Mouse (Mus musculus) neural tube, embryonic 14.5 days (tissue): ENCODE data around the gene Farsa. TPM values are rescaled to one million over a fixed set of nuclear protein-coding genes. Genes with fewer than 3 reads are reported as not detected.
A peak's percentile ranks its signal among the peaks of the same experiment; 100 is the strongest.

Source experiments
- ATAC-seq: fragments of 200-750 bp; cut with Nextera tagmentation; 2 replicates; pipeline ENCODE4 v1.8.0; 2017; ENCODE audit warnings: low read depth, mild to moderate bottlenecking, moderate TSS enrichment, moderate library complexity
- H3K27ac ChIP-seq: fragments of 300-500 bp; sonication (generic); 2 replicates; pipeline ENCODE4 v1.5.1; 2014; ENCODE audit warnings: low read depth, mild to moderate bottlenecking, control low read depth, low read length, moderate library complexity, mixed read lengths
- H3K27me3 ChIP-seq: fragments of 300-500 bp; sonication (generic); 2 replicates; pipeline ENCODE4 v1.6.1; 2014; ENCODE audit warnings: low read length; ENCODE audit not compliant: control insufficient read depth, insufficient read depth
- H3K36me3 ChIP-seq: fragments of 300-500 bp; sonication (generic); 2 replicates; pipeline ENCODE4 v1.6.1; 2014; ENCODE audit warnings: low read length, mixed read lengths; ENCODE audit not compliant: control insufficient read depth, insufficient read depth
- H3K4me1 ChIP-seq: fragments of 300-500 bp; sonication (generic); 2 replicates; pipeline ENCODE4 v1.6.1; 2014; ENCODE audit warnings: low read length; ENCODE audit not compliant: control insufficient read depth, insufficient read depth
- H3K4me2 ChIP-seq: fragments of 300-500 bp; sonication (generic); 2 replicates; pipeline ENCODE4 v1.6.1; 2014; ENCODE audit warnings: mild to moderate bottlenecking, low read depth, low read length, control low read depth
- H3K4me3 ChIP-seq: fragments of 300-500 bp; sonication (generic); 2 replicates; pipeline ENCODE4 v1.5.1; 2014; ENCODE audit warnings: low read depth, low read length, control low read depth, mixed read lengths
- H3K9ac ChIP-seq: fragments of 300-500 bp; sonication (generic); replicated peaks from 2 replicates; pipeline ENCODE4 v1.6.1; 2014; ENCODE audit warnings: low read depth, mild to moderate bottlenecking, control low read depth, low read length, mixed read lengths
- H3K9me3 ChIP-seq: fragments of 300-500 bp; sonication (generic); 2 replicates; pipeline ENCODE4 v1.6.1; 2016; ENCODE audit warnings: low read length; ENCODE audit not compliant: control insufficient read depth
- WGBS: fragments of 180-500 bp; shearing (Covaris S2); extraction: QIAGEN DNeasy Blood & Tissue Kit; methylation state at CpG from one replicate; pipeline ENCODE4 v1.1.7; 2014; 5-methylcytosine and 5-hydroxymethylcytosine counted together
- polyA plus RNA-seq: library from polyadenylated mRNA; unstranded; fragments of >200 nt; fragmentation: Nextera tagmentation; extraction: Ambion mirVana; gene quantifications from 2 replicates; pipeline ENCODE4 v1.2.1, GENCODE M21; 2014

The Farsa gene
- polyA plus RNA-seq, 1 experiment from 2014 or later, result 98.2 TPM

DNA sequence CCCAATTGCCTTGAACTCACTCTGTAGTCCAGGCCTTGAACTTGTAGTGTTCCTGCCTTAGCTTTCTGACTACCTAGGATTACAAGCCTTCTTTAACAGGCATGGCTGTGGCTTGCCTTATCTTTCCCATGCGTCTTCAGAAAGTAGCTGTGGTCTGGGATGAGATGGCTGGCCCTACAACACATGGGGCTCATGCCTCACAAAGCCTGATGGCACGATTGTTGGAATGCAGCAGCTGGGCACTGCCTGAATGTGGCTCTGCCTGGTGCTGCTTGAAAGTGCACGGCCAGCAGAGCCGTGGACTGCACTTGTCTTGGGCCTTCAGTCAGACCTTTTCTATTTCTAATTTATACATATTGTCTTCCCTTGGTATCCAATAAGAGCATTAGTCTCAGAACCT lies 27.9 kb downstream of the Farsa start:
- no peaks in the 10 kb centered on the region for H3K9me3 ChIP-seq
- 86% methylated on average over 4 of the region's 4 CpGs for WGBS
- no peak for ATAC-seq

GRCm38 (mm10) chr8:84888280-84888679 lies 31.5 kb downstream of the Farsa start:
- Histone ChIP-seq H3K36me3 (peaks cover 25% of the 10 kb centered on the region), H3K4me2 (no peak overlapping the region), H3K27ac (no peak overlapping the region), H3K4me3 (no peak overlapping the region), H3K9me3 (no peaks in the 10 kb centered on the region), H3K27me3 (no peaks in the 10 kb centered on the region), H3K4me1 (peaks cover 6% of the 10 kb centered on the region), H3K9ac (no peak overlapping the region)
- ATAC-seq, result no peak
- 86% methylated on average over 3 of the region's 3 CpGs for WGBS

More for the DNA sequence above, 27.9 kb downstream of the Farsa start:
- no peak overlapping the region for H3K27ac ChIP-seq
- H3K27me3 ChIP-seq, result no peaks in the 10 kb centered on the region
- H3K9ac ChIP-seq, result no peak overlapping the region
- H3K4me2 ChIP-seq, result no peak overlapping the region
- no peaks in the 10 kb centered on the region for H3K4me1 ChIP-seq
- H3K36me3 ChIP-seq, result peaks cover 18% of the 10 kb centered on the region
- H3K4me3 ChIP-seq, result no peak overlapping the region

DNA sequence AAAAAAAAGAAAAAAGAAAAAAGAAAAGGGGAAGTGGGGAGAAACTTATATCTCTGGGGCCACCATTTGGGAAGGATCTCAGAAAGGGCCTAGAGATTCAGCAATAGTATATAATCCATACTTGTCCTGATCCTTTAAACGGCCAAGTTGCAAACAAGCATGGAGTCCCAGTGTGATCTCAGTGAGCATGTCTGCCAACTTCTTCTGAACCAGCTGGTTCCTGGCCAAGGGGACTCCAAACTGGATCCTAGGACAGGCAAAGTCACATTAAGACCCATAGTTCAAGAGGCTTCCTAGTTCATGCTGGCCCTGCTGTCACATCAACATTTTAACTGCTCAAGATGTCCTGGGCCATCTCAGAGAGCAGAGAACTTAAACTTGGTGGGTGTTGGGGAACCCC lies 32.4 kb downstream of the Farsa start:
- WGBS, result 100% methylated on average over 1 of the region's 1 CpGs
- no peaks in the 10 kb centered on the region for H3K9me3 ChIP-seq
- no peak overlapping the region for H3K4me2 ChIP-seq
- H3K9ac ChIP-seq, result no peak overlapping the region
- no peak overlapping the region for H3K27ac ChIP-seq
- H3K4me3 ChIP-seq, result no peak overlapping the region
- H3K36me3 ChIP-seq, result peaks cover 25% of the 10 kb centered on the region
- H3K27me3 ChIP-seq, result no peaks in the 10 kb centered on the region
- H3K4me1 ChIP-seq, result peaks cover 9% of the 10 kb centered on the region
- ATAC-seq, result no peak

- H3K36me3 ChIP-seq, result peaks cover 9% of the 10 kb centered on the region
- no peak overlapping the region for H3K27ac ChIP-seq
- H3K9me3 ChIP-seq, result no peaks in the 10 kb centered on the region
- no peaks in the 10 kb centered on the region for H3K27me3 ChIP-seq
- 12% methylated on average over 31 of the region's 31 CpGs for WGBS
- H3K9ac ChIP-seq, result peak overlapping the region; percentile 63
- H3K4me3 ChIP-seq, result peak overlapping the region; percentile 61
- ATAC-seq, result peak; percentile 50
- H3K4me2 ChIP-seq, result peak overlapping the region; percentile 75
- peaks cover 10% of the 10 kb centered on the region for H3K4me1 ChIP-seq
These were observed 36.4 kb downstream of the Farsa start for GRCm38 (mm10) chr8:84892993-84893708.

GRCm38 (mm10) chr8:84893709-84894134 lies 36.9 kb downstream of the Farsa start, which contains the start of gene Gcdh:
TSS of gene Gcdh (minus strand) at chr8:84893921.
- Histone ChIP-seq H3K9ac (peak within 1 kb of the TSS; percentile 63), H3K4me1 (peaks cover 10% of the 10 kb centered on the region), H3K9me3 (no peaks in the 10 kb centered on the region), H3K4me3 (peak within 1 kb of the TSS; percentile 61), H3K36me3 (peaks cover 7% of the 10 kb centered on the region), H3K4me2 (peak within 1 kb of the TSS; percentile 75), H3K27ac (no peak within 1 kb of the TSS), H3K27me3 (no peaks in the 10 kb centered on the region)
- 0% methylated on average over 11 of the region's 11 CpGs for WGBS
- peak; percentile 99 for ATAC-seq

DNA sequence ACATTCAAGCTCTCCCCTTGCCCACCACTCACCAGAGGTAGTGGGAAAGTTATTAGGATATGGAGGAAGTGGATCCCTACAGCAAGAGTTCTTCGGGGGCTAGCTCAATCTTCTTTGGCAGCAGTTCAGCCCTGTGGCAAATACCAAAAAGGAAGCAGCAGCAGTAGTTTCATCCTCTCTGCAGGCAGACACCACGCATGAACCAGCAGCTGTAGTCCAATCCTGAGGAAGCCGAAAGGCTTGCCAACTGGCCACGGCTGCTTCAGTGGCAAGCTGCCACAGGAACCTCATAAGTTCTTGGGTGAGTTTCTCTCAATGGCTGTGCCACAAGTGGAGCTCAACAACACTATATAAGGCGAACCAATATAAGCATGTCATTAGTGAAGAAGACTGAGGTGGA lies 39.2 kb downstream of the Farsa start:
- H3K27me3 ChIP-seq, result no peaks in the 10 kb centered on the region
- 89% methylated on average over 5 of the region's 5 CpGs for WGBS
- H3K9ac ChIP-seq, result no peak overlapping the region
- peaks cover 10% of the 10 kb centered on the region for H3K4me1 ChIP-seq
- no peak overlapping the region for H3K27ac ChIP-seq
- ATAC-seq, result no peak
- H3K36me3 ChIP-seq, result peaks cover 2% of the 10 kb centered on the region; the same call in 1 of the 2 replicates
- no peak overlapping the region for H3K4me3 ChIP-seq
- H3K4me2 ChIP-seq, result no peak overlapping the region
- no peaks in the 10 kb centered on the region for H3K9me3 ChIP-seq

DNA sequence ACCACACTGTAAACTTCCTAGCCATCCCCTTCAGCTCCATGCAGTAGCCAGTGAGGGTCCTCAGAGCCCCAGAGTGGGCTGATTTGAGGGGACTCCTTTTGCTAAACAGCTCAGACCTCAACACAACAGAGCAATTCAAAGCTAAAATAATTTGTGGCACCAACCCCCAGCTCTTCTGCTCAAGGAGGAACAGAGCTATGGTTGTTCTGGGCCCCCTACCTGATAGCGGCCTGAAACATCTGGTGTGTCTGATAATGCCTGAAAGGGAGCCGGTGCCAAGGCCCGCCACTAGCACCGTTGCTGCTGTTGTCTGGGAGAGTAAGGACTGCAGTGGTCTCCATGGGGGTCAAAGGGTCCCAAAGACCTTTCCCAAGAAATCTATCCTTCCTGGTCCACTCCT lies 44.3 kb downstream of the Farsa start:
- Histone ChIP-seq H3K9me3 (no peaks in the 10 kb centered on the region), H3K36me3 (no peaks in the 10 kb centered on the region), H3K9ac (no peak overlapping the region), H3K4me1 (peaks cover 6% of the 10 kb centered on the region; the same call in 1 of the 2 replicates), H3K4me3 (no peak overlapping the region), H3K27me3 (no peaks in the 10 kb centered on the region), H3K4me2 (no peak overlapping the region), H3K27ac (no peak overlapping the region)
- 59% methylated on average over 4 of the region's 4 CpGs for WGBS
- ATAC-seq, result no peak

GRCm38 (mm10) chr8:84901752-84902151 lies 45.0 kb downstream of the Farsa start, which contains the start of gene Klf1:
TSS of gene Klf1 (plus strand) at chr8:84901928.
- H3K4me1 ChIP-seq, result peaks cover 6% of the 10 kb centered on the region; the same call in 1 of the 2 replicates
- H3K9me3 ChIP-seq, result no peaks in the 10 kb centered on the region
- ATAC-seq, result no peak
- peak within 1 kb of the TSS; percentile 86 for H3K4me2 ChIP-seq
- 76% methylated on average over 3 of the region's 3 CpGs for WGBS
- no peak within 1 kb of the TSS for H3K27ac ChIP-seq
- no peaks in the 10 kb centered on the region for H3K36me3 ChIP-seq
- peak within 1 kb of the TSS; percentile 51; the same call in 1 of the 2 replicates for H3K9ac ChIP-seq
- H3K4me3 ChIP-seq, result peak within 1 kb of the TSS; percentile 38
- no peaks in the 10 kb centered on the region for H3K27me3 ChIP-seq

- H3K27me3 ChIP-seq, result no peaks in the 10 kb centered on the region
- 2% methylated on average over 24 of the region's 24 CpGs for WGBS
- peak overlapping the region; percentile 86 for H3K4me2 ChIP-seq
- H3K9ac ChIP-seq, result peak overlapping the region; percentile 51; the same call in 1 of the 2 replicates
- no peaks in the 10 kb centered on the region for H3K36me3 ChIP-seq
- H3K9me3 ChIP-seq, result no peaks in the 10 kb centered on the region
- H3K4me1 ChIP-seq, result peaks cover 6% of the 10 kb centered on the region; the same call in 1 of the 2 replicates
- H3K27ac ChIP-seq, result no peak overlapping the region
- H3K4me3 ChIP-seq, result peak overlapping the region; percentile 38
- ATAC-seq, result no peak
These were observed 45.7 kb downstream of the Farsa start for GRCm38 (mm10) chr8:84902367-84902919.
